Mouse (Mus musculus): ENCODE measurements around the gene Zfp169. TPM values are rescaled to one million over a fixed set of nuclear protein-coding genes. Genes with fewer than 3 reads are reported as not detected.

Zfp169 gene
- total RNA-seq, 2 experiments from 2014 or later: 19.3 to 27.6 TPM

Small RNA genes within 50 kb of the gene (microRNA-seq; reads per million reads assigned to microRNA genes)
- not detected for gene Gm24111
- gene Mirlet7a-1: 497 reads per million, percentile 72 among the genes with 10 or more reads in this experiment
- gene Mirlet7d: 38,369 reads per million, percentile 99 among the genes with 10 or more reads in this experiment
- gene Mirlet7f-1: not detected

Other genes starting within 250 kb of the Zfp169 start
- 1 to 10 TPM; 1.8 to 2.0 TPM for gene A830005F24Rik, start 119 bp upstream of the Zfp169 start, total RNA-seq (2021)
- gene Ptpdc1, start 112.2 kb upstream of the Zfp169 start, total RNA-seq (2021): 10 to 100 TPM; 23.5 to 28.9 TPM
- not detected for gene Barx1, start 149.5 kb upstream of the Zfp169 start, total RNA-seq (2021)

Data from left cerebral cortex, postnatal 36 days (tissue).